Mouse (Mus musculus) CH12.LX (cell line): ENCODE measurements around the gene Swt1.

Source experiments
- BHLHE40 ChIP-seq: IDR thresholded peaks from 2 replicates; pipeline ENCODE4 v1.6.1; 2011; ENCODE audit warnings: mild to moderate bottlenecking, low read depth, low read length, improper control_type of control experiment
- CTCF ChIP-seq, 2 experiments: IDR thresholded peaks in 1 of 2; conservative IDR thresholded peaks in 1 of 2; 2 replicates each; pipeline ENCODE4 v1.5.1; 2011 to 2012; ENCODE audit warnings: low read depth in 2 of 2, low read length in 2 of 2, improper control_type of control experiment in 1 of 2, inconsistent platforms in 1 of 2, mild to moderate bottlenecking in 1 of 2, moderate library complexity in 1 of 2
- MAZ ChIP-seq: IDR thresholded peaks from 2 replicates; pipeline ENCODE4 v1.6.1; 2012; ENCODE audit warnings: low read depth, mild to moderate bottlenecking, inconsistent platforms, low read length, improper control_type of control experiment, moderate library complexity

- TF ChIP-seq BHLHE40 (no peak), CTCF (conservative IDR thresholded peaks at IDR 0.05 in 1 of 2, IDR thresholded peaks at IDR 0.05 in 1 of 2; ENCODE audit: low read depth in 2 of 2, low read length in 2 of 2) (peak; percentile 34 to 71; a peak in 3 of 4 replicates), MAZ (no peak)
Observed at GRCm38 (mm10) chr1:151390029-151390428, 38.2 kb downstream of the Swt1 start.
